Mouse (Mus musculus): ENCODE results near the gene Gm21988. TPM values are rescaled to one million over a fixed set of nuclear protein-coding genes. Genes with fewer than 3 reads are reported as not detected.

Gene Gm21988
- polyA plus RNA-seq, 1 experiment = 6.0 TPM

DNA sequence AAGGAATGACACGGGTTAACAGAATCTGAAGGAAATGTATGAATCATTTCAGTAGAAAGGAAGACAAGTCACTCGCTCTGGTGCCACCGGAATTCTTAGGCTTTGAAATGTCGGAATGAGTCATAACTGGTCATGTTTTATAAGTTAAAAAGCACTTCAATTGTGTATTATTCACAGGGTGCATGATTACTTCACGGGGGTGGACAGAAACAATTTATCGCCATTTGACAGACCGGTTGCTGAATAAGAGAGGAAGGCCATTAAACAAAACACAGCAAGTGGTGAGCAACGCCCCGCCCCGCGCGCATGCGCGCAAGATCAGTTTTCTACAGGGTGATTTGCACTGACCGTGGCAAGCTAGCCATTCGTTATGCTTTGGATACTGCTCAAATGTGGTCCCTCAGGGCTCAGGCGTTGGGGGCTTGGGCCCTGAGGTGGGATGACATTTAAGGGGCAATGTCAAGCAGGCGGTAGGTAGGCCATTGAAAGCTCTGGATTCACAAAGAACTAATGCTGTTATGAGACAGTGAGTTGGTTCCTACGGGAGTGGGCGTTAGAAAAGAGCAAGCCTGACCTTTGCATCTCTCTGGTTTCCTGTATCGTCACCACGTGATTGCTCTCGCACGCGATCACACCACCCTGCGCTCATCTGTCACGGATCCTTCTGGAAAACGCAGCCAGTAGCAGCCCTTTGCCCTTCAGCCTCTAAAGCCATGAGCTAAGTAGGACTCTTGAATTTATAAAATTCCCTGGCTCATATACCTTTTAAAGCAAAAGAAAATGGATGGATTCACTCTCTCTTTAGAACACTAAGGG, 50.1 kb downstream of the Gm21988 start:
- no peaks in the 10 kb centered on the region for H3K27me3 ChIP-seq (ENCODE audit: control insufficient read depth)
- H3K4me3 ChIP-seq (replicated peaks) = no peak overlapping the region
- H3K4me1 ChIP-seq (ENCODE audit: control insufficient read depth) = no peaks in the 10 kb centered on the region
- H3K9me3 ChIP-seq (ENCODE audit: control insufficient read depth, low read length) = no peaks in the 10 kb centered on the region
- no peak for TF ChIP-seq TAL1 (IDR thresholded peaks at IDR 0.05; ENCODE audit: low read length)
- no peak for TF ChIP-seq GATA1 (IDR thresholded peaks at IDR 0.05; ENCODE audit: low read length)
- H3K36me3 ChIP-seq (ENCODE audit: control insufficient read depth) = no peaks in the 10 kb centered on the region

Other genes starting within 250 kb of the Gm21988 start
- 50.2 and 55.8 TPM in 2 replicates for gene Gabarap, start 248.7 kb downstream of the Gm21988 start, polyA plus RNA-seq (2012)
- gene Phf23, start 244.1 kb downstream of the Gm21988 start, polyA plus RNA-seq (2012) = 4.5 and 5.5 TPM in 2 replicates
- 0.48 and 0.76 TPM in 2 replicates for gene Dvl2, start 239.2 kb downstream of the Gm21988 start, polyA plus RNA-seq (2012)
- 2.9 and 3.2 TPM in 2 replicates for gene Acadvl, start 224.4 kb downstream of the Gm21988 start, polyA plus RNA-seq (2012)
- gene Dlg4, start 222.9 kb downstream of the Gm21988 start, polyA plus RNA-seq (2012) = 0.10 and 0.19 TPM in 2 replicates
- not detected in 2 replicates for gene Asgr1, start 185.7 kb downstream of the Gm21988 start, polyA plus RNA-seq (2012)
- gene Asgr2, start 147.2 kb downstream of the Gm21988 start, polyA plus RNA-seq (2012) = 0.05 TPM in 1 of 2 replicates, not detected in the other
- gene Mgl2, start 109.5 kb downstream of the Gm21988 start, polyA plus RNA-seq (2012) = 0.02 TPM in 1 of 2 replicates, not detected in the other
- not detected in 2 replicates for gene Clec10a, start 83.6 kb downstream of the Gm21988 start, polyA plus RNA-seq (2012)
- not detected in 2 replicates for gene Slc16a11, start 27.1 kb downstream of the Gm21988 start, polyA plus RNA-seq (2012)
- gene Slc16a13, start 18.8 kb downstream of the Gm21988 start, polyA plus RNA-seq (2012) = 1.5 and 2.3 TPM in 2 replicates
- 0.06 and 0.13 TPM in 2 replicates for gene Bcl6b, start 10.0 kb downstream of the Gm21988 start, polyA plus RNA-seq (2012)
- 9.8 and 17.9 TPM in 2 replicates for gene 0610010K14Rik, start 1.9 kb downstream of the Gm21988 start, polyA plus RNA-seq (2012)
- 23.7 and 29.0 TPM in 2 replicates for gene Rnasek, start within 50 bp of the Gm21988 start, polyA plus RNA-seq (2012)
- gene Alox12, start 15.5 kb upstream of the Gm21988 start, polyA plus RNA-seq (2012) = 0.03 and 0.05 TPM in 2 replicates
- not detected in 2 replicates for gene Alox12e, start 82.8 kb upstream of the Gm21988 start, polyA plus RNA-seq (2012)
- gene Alox15, start 112.2 kb upstream of the Gm21988 start, polyA plus RNA-seq (2012) = 0.03 TPM in 1 of 2 replicates, not detected in the other
- gene Pelp1, start 170.2 kb upstream of the Gm21988 start, polyA plus RNA-seq (2012) = 2.9 and 3.5 TPM in 2 replicates
- 7.9 and 11.5 TPM in 2 replicates for gene Arrb2, start 192.8 kb upstream of the Gm21988 start, polyA plus RNA-seq (2012)
- 1.1 and 2.3 TPM in 2 replicates for gene Med11, start 212.1 kb upstream of the Gm21988 start, polyA plus RNA-seq (2012)
- 0.02 TPM in 1 of 2 replicates, not detected in the other for gene Zmynd15, start 219.6 kb upstream of the Gm21988 start, polyA plus RNA-seq (2012)
- not detected in 2 replicates for gene Cxcl16, start 220.2 kb upstream of the Gm21988 start, polyA plus RNA-seq (2012)